Mouse (Mus musculus) limb, embryonic 11.5 days (tissue): ENCODE results near the gene Mmp8. TPM values are rescaled to one million over a fixed set of nuclear protein-coding genes. Genes with fewer than 3 reads are reported as not detected.

Experiments used
- ATAC-seq: fragments of 200-750 bp; cut with Nextera tagmentation; 2 replicates; pipeline ENCODE4 v1.8.0; 2017; ENCODE audit warnings: low read depth; ENCODE audit not compliant: insufficient number of reproducible peaks, low FRiP score, low TSS enrichment
- DNase-seq: peaks from one replicate; pipeline ENCODE4 v3.0.0-alpha.2; 2015; ENCODE audit warnings: low spot score
- H3K27ac ChIP-seq: fragments of 300-500 bp; sonication (generic); replicated peaks from 2 replicates; pipeline ENCODE4 v1.5.1; 2014; ENCODE audit warnings: low read depth, mild to moderate bottlenecking, low read length
- H3K27me3 ChIP-seq: fragments of 300-500 bp; sonication (generic); 2 replicates; pipeline ENCODE4 v1.6.1; 2014; ENCODE audit warnings: mild to moderate bottlenecking, low read length, mixed read lengths; ENCODE audit not compliant: control insufficient read depth, insufficient read depth
- H3K36me3 ChIP-seq: fragments of 300-500 bp; sonication (generic); 2 replicates; pipeline ENCODE4 v1.6.1; 2014; ENCODE audit warnings: mild to moderate bottlenecking, low read length, moderate library complexity, mixed read lengths; ENCODE audit not compliant: control insufficient read depth, insufficient read depth
- H3K4me1 ChIP-seq: fragments of 300-500 bp; sonication (generic); 2 replicates; pipeline ENCODE4 v1.6.1; 2014; ENCODE audit warnings: low read length, mixed read lengths; ENCODE audit not compliant: control insufficient read depth, insufficient read depth
- H3K4me2 ChIP-seq: fragments of 300-500 bp; sonication (generic); 2 replicates; pipeline ENCODE4 v1.6.1; 2014; ENCODE audit warnings: low read depth, mild to moderate bottlenecking, moderate library complexity; ENCODE audit not compliant: severe bottlenecking
- H3K4me3 ChIP-seq: fragments of 300-500 bp; sonication (generic); 2 replicates; pipeline ENCODE4 v1.5.1; 2014; ENCODE audit warnings: low read depth, low read length
- H3K9ac ChIP-seq: fragments of 300-500 bp; sonication (generic); 2 replicates; pipeline ENCODE4 v1.6.1; 2014; ENCODE audit warnings: mild to moderate bottlenecking, low read length
- H3K9me3 ChIP-seq: fragments of 300-500 bp; sonication (generic); 2 replicates; pipeline ENCODE4 v1.6.1; 2016; ENCODE audit warnings: low read length; ENCODE audit not compliant: control insufficient read depth
- WGBS: fragments of 180-500 bp; shearing (Covaris S2); extraction: QIAGEN DNeasy Blood & Tissue Kit; methylation state at CpG from one replicate; pipeline ENCODE4 v1.1.7; 2014; 5-methylcytosine and 5-hydroxymethylcytosine counted together
- polyA plus RNA-seq: library from polyadenylated mRNA; unstranded; fragments of >200 nt; fragmentation: Nextera tagmentation; extraction: Ambion mirVana; gene quantifications from 2 replicates; pipeline ENCODE4 v1.2.1, GENCODE M21; 2014

Gene Mmp8
- polyA plus RNA-seq, 1 experiment from 2014 or later, result 0.08 TPM

GRCm38 (mm10) chr9:7572663-7573308 is 14.5 kb downstream of the Mmp8 start:
- no peaks in the 10 kb centered on the region for H3K27me3 ChIP-seq
- H3K9ac ChIP-seq, result no peak overlapping the region
- H3K4me1 ChIP-seq, result no peaks in the 10 kb centered on the region
- no peak for ATAC-seq
- H3K4me3 ChIP-seq, result no peak overlapping the region
- WGBS, result 75% methylated on average over 2 of the region's 2 CpGs
- no peak overlapping the region for H3K27ac ChIP-seq
- H3K9me3 ChIP-seq, result no peaks in the 10 kb centered on the region
- H3K4me2 ChIP-seq, result no peak overlapping the region
- H3K36me3 ChIP-seq, result no peaks in the 10 kb centered on the region
- DNase-seq, result no peak

GRCm38 (mm10) chr9:7575526-7575925 is 17.3 kb downstream of the Mmp8 start:
- no peak overlapping the region for H3K27ac ChIP-seq
- ATAC-seq (no peak), DNase-seq (no peak)
- H3K4me3 ChIP-seq, result no peak overlapping the region
- no peak overlapping the region for H3K9ac ChIP-seq
- H3K4me2 ChIP-seq, result no peak overlapping the region
- no peaks in the 10 kb centered on the region for H3K27me3 ChIP-seq
- H3K36me3 ChIP-seq, result no peaks in the 10 kb centered on the region
- no peaks in the 10 kb centered on the region for H3K4me1 ChIP-seq
- 75% methylated on average over 3 of the region's 3 CpGs for WGBS
- no peaks in the 10 kb centered on the region for H3K9me3 ChIP-seq

- Histone ChIP-seq H3K4me3 (no peak overlapping the region), H3K27me3 (no peaks in the 10 kb centered on the region), H3K4me2 (no peak overlapping the region), H3K9me3 (no peaks in the 10 kb centered on the region), H3K9ac (no peak overlapping the region), H3K36me3 (no peaks in the 10 kb centered on the region), H3K27ac (no peak overlapping the region), H3K4me1 (no peaks in the 10 kb centered on the region)
- no peak for DNase-seq
- WGBS, result 86% methylated on average over 2 of the region's 2 CpGs
- ATAC-seq, result no peak
Measured at GRCm38 (mm10) chr9:7577371-7577770, 19.1 kb downstream of the Mmp8 start.

- Histone ChIP-seq H3K9me3 (no peaks in the 10 kb centered on the region), H3K4me1 (no peaks in the 10 kb centered on the region), H3K36me3 (no peaks in the 10 kb centered on the region), H3K27me3 (no peaks in the 10 kb centered on the region), H3K4me2 (no peak overlapping the region), H3K9ac (no peak overlapping the region), H3K27ac (no peak overlapping the region), H3K4me3 (no peak overlapping the region)
- ATAC-seq, result no peak
- WGBS, result 66% methylated on average over 8 of the region's 8 CpGs
- DNase-seq, result no peak
Measured at GRCm38 (mm10) chr9:7590063-7590462, 31.8 kb downstream of the Mmp8 start.

- H3K4me1 ChIP-seq, result no peaks in the 10 kb centered on the region
- H3K9ac ChIP-seq, result no peak overlapping the region
- no peaks in the 10 kb centered on the region for H3K36me3 ChIP-seq
- no peak overlapping the region for H3K27ac ChIP-seq
- ATAC-seq, result no peak
- H3K4me2 ChIP-seq, result no peak overlapping the region
- H3K27me3 ChIP-seq, result no peaks in the 10 kb centered on the region
- DNase-seq, result no peak
- H3K4me3 ChIP-seq, result no peak overlapping the region
- 94% methylated on average over 3 of the region's 3 CpGs for WGBS
- H3K9me3 ChIP-seq, result no peaks in the 10 kb centered on the region
Measured at GRCm38 (mm10) chr9:7593272-7593812, 35.1 kb downstream of the Mmp8 start.

GRCm38 (mm10) chr9:7594816-7595540 is 36.7 kb downstream of the Mmp8 start:
- Histone ChIP-seq H3K27ac (no peak overlapping the region), H3K9ac (no peak overlapping the region), H3K36me3 (no peaks in the 10 kb centered on the region), H3K27me3 (no peaks in the 10 kb centered on the region), H3K4me3 (peak overlapping the region; percentile 20; the same call in 1 of the 2 replicates), H3K9me3 (no peaks in the 10 kb centered on the region), H3K4me1 (no peaks in the 10 kb centered on the region), H3K4me2 (peak overlapping the region; percentile 34)
- DNase-seq (peak; percentile 78), ATAC-seq (peak; percentile 89)
- 22% methylated on average over 6 of the region's 6 CpGs for WGBS

GRCm38 (mm10) chr9:7602982-7603742 is 44.9 kb downstream of the Mmp8 start:
- H3K4me2 ChIP-seq, result no peak overlapping the region
- no peak overlapping the region for H3K27ac ChIP-seq
- DNase-seq (peak; percentile 84), ATAC-seq (no peak)
- no peak overlapping the region for H3K4me3 ChIP-seq
- WGBS, result 2% methylated on average over 3 of the region's 3 CpGs
- H3K36me3 ChIP-seq, result no peaks in the 10 kb centered on the region
- no peaks in the 10 kb centered on the region for H3K9me3 ChIP-seq
- no peaks in the 10 kb centered on the region for H3K4me1 ChIP-seq
- H3K9ac ChIP-seq, result no peak overlapping the region
- H3K27me3 ChIP-seq, result no peaks in the 10 kb centered on the region

GRCm38 (mm10) chr9:7604005-7604404 is 45.7 kb downstream of the Mmp8 start:
- Histone ChIP-seq H3K9ac (no peak overlapping the region), H3K4me2 (no peak overlapping the region), H3K4me1 (no peaks in the 10 kb centered on the region), H3K27me3 (no peaks in the 10 kb centered on the region), H3K9me3 (no peaks in the 10 kb centered on the region), H3K4me3 (no peak overlapping the region), H3K36me3 (no peaks in the 10 kb centered on the region), H3K27ac (no peak overlapping the region)
- ATAC-seq, result no peak
- 87% methylated on average over 6 of the region's 6 CpGs for WGBS
- DNase-seq, result no peak
